Mouse (Mus musculus): Measurements from ENCODE around the gene Maml3. TPM values are rescaled to one million over a fixed set of nuclear protein-coding genes. Genes with fewer than 3 reads are reported as not detected.
A peak's percentile ranks its signal among the peaks of the same experiment; 100 is the strongest.

Maml3 gene
- polyA plus RNA-seq, 1 experiment from 2014 or later, result 7.8 TPM

GRCm38 (mm10) chr3:51821551-51821950 is 283.3 kb downstream of the Maml3 start:
- Histone ChIP-seq H3K4me3 (replicated peaks) (no peak overlapping the region), H3K9me3 (replicated peaks) (no peaks in the 10 kb centered on the region), H3K36me3 (no peaks in the 10 kb centered on the region), H3K9ac (no peak overlapping the region), H3K27me3 (no peaks in the 10 kb centered on the region), H3K4me2 (no peak overlapping the region), H3K4me1 (0 out of 2 replicates have a peak, but pooled peaks cover 12% of the 10 kb centered on the region), H3K27ac (no peak overlapping the region)
- WGBS, result 79% methylated on average over 10 of the region's 10 CpGs
- ATAC-seq (replicated peaks; ENCODE audit: low FRiP score), result no peak

- no peak for ATAC-seq (replicated peaks; ENCODE audit: low FRiP score)
- Histone ChIP-seq H3K4me1 (0 out of 2 replicates have a peak, but pooled peaks cover 12% of the 10 kb centered on the region), H3K4me2 (no peak overlapping the region), H3K4me3 (replicated peaks) (no peak overlapping the region), H3K27me3 (no peaks in the 10 kb centered on the region), H3K9ac (no peak overlapping the region), H3K9me3 (replicated peaks) (no peaks in the 10 kb centered on the region), H3K27ac (no peak overlapping the region), H3K36me3 (no peaks in the 10 kb centered on the region)
- WGBS, result 53% methylated on average over 7 of the region's 7 CpGs
Measured at GRCm38 (mm10) chr3:51819109-51819508, 285.8 kb downstream of the Maml3 start.

- no peak overlapping the region for H3K4me3 ChIP-seq (replicated peaks)
- H3K9me3 ChIP-seq (replicated peaks), result no peaks in the 10 kb centered on the region
- no peak overlapping the region for H3K9ac ChIP-seq
- no peak overlapping the region for H3K4me2 ChIP-seq
- no peaks in the 10 kb centered on the region for H3K36me3 ChIP-seq
- no peak for ATAC-seq (replicated peaks; ENCODE audit: low FRiP score)
- WGBS, result 90% methylated on average over 15 of the region's 15 CpGs
- no peak overlapping the region for H3K27ac ChIP-seq
- H3K27me3 ChIP-seq, result no peaks in the 10 kb centered on the region
- 0 out of 2 replicates have a peak, but pooled peaks cover 12% of the 10 kb centered on the region for H3K4me1 ChIP-seq
Measured at GRCm38 (mm10) chr3:51817919-51818318, 287.0 kb downstream of the Maml3 start.

DNA sequence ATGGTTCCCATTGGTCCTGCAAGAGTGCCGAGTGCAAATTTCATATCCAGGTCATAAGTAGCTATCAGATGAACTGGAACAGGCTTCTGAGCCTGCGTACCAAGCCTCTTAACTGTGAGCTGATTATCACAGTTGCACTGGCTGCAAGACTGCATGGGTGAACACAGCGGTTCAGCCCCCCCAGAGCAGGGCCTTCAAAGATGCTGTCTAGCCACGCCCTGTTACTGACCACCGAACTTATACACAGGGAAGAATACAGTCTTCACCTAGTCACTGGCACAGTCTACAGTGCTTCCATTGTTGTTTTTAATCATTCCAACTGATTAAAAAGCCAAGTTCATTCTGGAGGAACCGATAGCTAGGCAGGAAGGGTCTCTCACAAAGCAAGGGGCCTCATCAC is 287.5 kb downstream of the Maml3 start:
- H3K4me1 ChIP-seq, result 0 out of 2 replicates have a peak, but pooled peaks cover 12% of the 10 kb centered on the region
- H3K27me3 ChIP-seq, result no peaks in the 10 kb centered on the region
- ATAC-seq (replicated peaks; ENCODE audit: low FRiP score), result no peak
- no peak overlapping the region for H3K4me3 ChIP-seq (replicated peaks)
- H3K27ac ChIP-seq, result no peak overlapping the region
- H3K4me2 ChIP-seq, result no peak overlapping the region
- H3K36me3 ChIP-seq, result no peaks in the 10 kb centered on the region
- WGBS, result 83% methylated on average over 6 of the region's 6 CpGs
- H3K9ac ChIP-seq, result no peak overlapping the region
- no peaks in the 10 kb centered on the region for H3K9me3 ChIP-seq (replicated peaks)

GRCm38 (mm10) chr3:51816517-51817285 is 288.2 kb downstream of the Maml3 start:
- 89% methylated on average over 7 of the region's 7 CpGs for WGBS

DNA sequence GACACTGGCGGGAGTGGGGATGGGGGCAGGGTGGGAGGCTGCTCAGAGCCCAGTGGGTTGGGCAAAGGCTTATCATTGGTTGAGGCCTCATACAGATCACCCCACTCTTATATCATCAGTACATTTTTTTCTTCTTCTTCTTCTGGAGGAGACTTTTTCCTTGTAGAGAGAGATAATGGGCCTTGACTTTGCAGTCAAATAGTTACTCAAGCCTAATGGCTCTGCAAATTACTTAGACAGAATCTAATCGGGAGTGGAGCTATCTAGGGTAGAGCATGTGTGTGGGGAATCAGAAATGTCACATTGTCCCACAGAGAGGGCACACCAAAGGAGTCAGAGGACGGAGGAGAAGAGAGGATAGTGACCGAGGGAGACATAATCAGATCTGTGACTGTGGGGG is 290.8 kb downstream of the Maml3 start:
- H3K27me3 ChIP-seq, result no peaks in the 10 kb centered on the region
- no peak overlapping the region for H3K9ac ChIP-seq
- H3K4me3 ChIP-seq (replicated peaks), result no peak overlapping the region
- no peaks in the 10 kb centered on the region for H3K9me3 ChIP-seq (replicated peaks)
- H3K36me3 ChIP-seq, result no peaks in the 10 kb centered on the region
- H3K4me1 ChIP-seq, result peaks cover 10% of the 10 kb centered on the region
- no peak overlapping the region for H3K27ac ChIP-seq
- H3K4me2 ChIP-seq, result no peak overlapping the region
- WGBS, result 78% methylated on average over 4 of the region's 4 CpGs
- ATAC-seq (replicated peaks; ENCODE audit: low FRiP score), result no peak

More at GRCm38 (mm10) chr3:51816517-51817285, 288.2 kb downstream of the Maml3 start:
- Histone ChIP-seq H3K4me2 (no peak overlapping the region), H3K9me3 (replicated peaks) (no peaks in the 10 kb centered on the region), H3K27me3 (no peaks in the 10 kb centered on the region), H3K9ac (no peak overlapping the region), H3K36me3 (no peaks in the 10 kb centered on the region), H3K4me1 (0 out of 2 replicates have a peak, but pooled peaks cover 8% of the 10 kb centered on the region), H3K4me3 (replicated peaks) (no peak overlapping the region), H3K27ac (no peak overlapping the region)
- ATAC-seq (replicated peaks; ENCODE audit: low FRiP score), result no peak

DNA sequence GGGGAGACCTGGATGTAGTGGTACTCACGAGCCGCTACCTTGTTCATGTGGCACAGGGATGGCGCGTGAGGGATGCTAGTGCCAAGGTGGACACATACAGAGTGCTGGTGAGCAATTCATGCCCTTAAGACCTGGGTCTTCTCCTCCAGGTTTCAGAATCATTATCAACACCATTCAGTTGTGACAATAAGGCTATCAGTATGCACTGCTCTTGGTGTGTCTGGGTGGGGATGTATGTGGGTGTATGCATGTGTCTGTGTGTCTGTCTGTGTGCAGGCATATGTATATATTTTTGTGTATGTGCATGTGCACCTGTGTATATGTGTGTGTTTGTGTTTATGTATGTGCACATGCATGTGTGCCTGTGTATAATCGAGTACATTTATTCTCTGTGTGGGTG is 291.7 kb downstream of the Maml3 start:
- Histone ChIP-seq H3K27me3 (no peaks in the 10 kb centered on the region), H3K9me3 (replicated peaks) (no peaks in the 10 kb centered on the region), H3K36me3 (no peaks in the 10 kb centered on the region), H3K4me1 (peaks cover 9% of the 10 kb centered on the region), H3K9ac (no peak overlapping the region), H3K27ac (no peak overlapping the region), H3K4me3 (replicated peaks) (no peak overlapping the region), H3K4me2 (no peak overlapping the region)
- no peak for ATAC-seq (replicated peaks; ENCODE audit: low FRiP score)
- WGBS, result 94% methylated on average over 5 of the region's 5 CpGs

- H3K4me3 ChIP-seq (replicated peaks), result no peak overlapping the region
- no peak overlapping the region for H3K27ac ChIP-seq
- H3K4me2 ChIP-seq, result no peak overlapping the region
- no peak for ATAC-seq (replicated peaks; ENCODE audit: low FRiP score)
- H3K9me3 ChIP-seq (replicated peaks), result no peaks in the 10 kb centered on the region
- 80% methylated on average over 7 of the region's 7 CpGs for WGBS
- H3K36me3 ChIP-seq, result no peaks in the 10 kb centered on the region
- no peak overlapping the region for H3K9ac ChIP-seq
- H3K27me3 ChIP-seq, result no peaks in the 10 kb centered on the region
- peaks cover 16% of the 10 kb centered on the region for H3K4me1 ChIP-seq
Measured at GRCm38 (mm10) chr3:51810731-51811130, 294.1 kb downstream of the Maml3 start.

DNA sequence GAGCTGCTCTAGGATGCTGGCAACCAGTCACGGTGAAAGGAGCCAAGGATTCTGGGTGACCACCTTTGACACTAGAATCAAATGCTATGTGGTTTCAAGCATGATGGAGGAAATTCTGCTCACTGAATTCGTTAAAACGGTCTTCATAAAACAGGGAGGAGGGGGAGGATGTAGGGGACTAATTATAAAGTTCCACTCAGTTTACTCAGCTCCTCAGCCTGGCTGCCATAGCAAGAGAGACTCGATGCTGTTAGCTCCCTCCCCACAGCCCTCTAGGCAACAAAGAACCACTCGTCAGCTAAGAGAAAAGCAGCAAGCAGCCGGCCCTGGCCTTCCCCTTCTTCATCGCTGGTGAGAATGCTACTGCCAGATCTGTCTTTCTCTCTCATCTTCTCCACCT is 295.1 kb downstream of the Maml3 start:
- Histone ChIP-seq H3K36me3 (no peaks in the 10 kb centered on the region), H3K9ac (no peak overlapping the region), H3K4me2 (no peak overlapping the region), H3K4me1 (peaks cover 23% of the 10 kb centered on the region), H3K9me3 (replicated peaks) (no peaks in the 10 kb centered on the region), H3K27ac (0 out of 2 replicates have a peak overlapping the region, but pooled peaks have one; percentile 33), H3K27me3 (no peaks in the 10 kb centered on the region), H3K4me3 (replicated peaks) (no peak overlapping the region)
- no peak for ATAC-seq (replicated peaks; ENCODE audit: low FRiP score)
- 45% methylated on average over 7 of the region's 7 CpGs for WGBS

GRCm38 (mm10) chr3:51807981-51808870 is 296.6 kb downstream of the Maml3 start:
- peaks cover 39% of the 10 kb centered on the region for H3K4me1 ChIP-seq
- H3K9me3 ChIP-seq (replicated peaks), result no peaks in the 10 kb centered on the region
- H3K27me3 ChIP-seq, result no peaks in the 10 kb centered on the region
- no peak for ATAC-seq (replicated peaks; ENCODE audit: low FRiP score)
- H3K27ac ChIP-seq, result no peak overlapping the region
- no peaks in the 10 kb centered on the region for H3K36me3 ChIP-seq
- WGBS, result 87% methylated on average over 16 of the region's 16 CpGs
- H3K9ac ChIP-seq, result no peak overlapping the region
- H3K4me3 ChIP-seq (replicated peaks), result no peak overlapping the region
- H3K4me2 ChIP-seq, result no peak overlapping the region

DNA sequence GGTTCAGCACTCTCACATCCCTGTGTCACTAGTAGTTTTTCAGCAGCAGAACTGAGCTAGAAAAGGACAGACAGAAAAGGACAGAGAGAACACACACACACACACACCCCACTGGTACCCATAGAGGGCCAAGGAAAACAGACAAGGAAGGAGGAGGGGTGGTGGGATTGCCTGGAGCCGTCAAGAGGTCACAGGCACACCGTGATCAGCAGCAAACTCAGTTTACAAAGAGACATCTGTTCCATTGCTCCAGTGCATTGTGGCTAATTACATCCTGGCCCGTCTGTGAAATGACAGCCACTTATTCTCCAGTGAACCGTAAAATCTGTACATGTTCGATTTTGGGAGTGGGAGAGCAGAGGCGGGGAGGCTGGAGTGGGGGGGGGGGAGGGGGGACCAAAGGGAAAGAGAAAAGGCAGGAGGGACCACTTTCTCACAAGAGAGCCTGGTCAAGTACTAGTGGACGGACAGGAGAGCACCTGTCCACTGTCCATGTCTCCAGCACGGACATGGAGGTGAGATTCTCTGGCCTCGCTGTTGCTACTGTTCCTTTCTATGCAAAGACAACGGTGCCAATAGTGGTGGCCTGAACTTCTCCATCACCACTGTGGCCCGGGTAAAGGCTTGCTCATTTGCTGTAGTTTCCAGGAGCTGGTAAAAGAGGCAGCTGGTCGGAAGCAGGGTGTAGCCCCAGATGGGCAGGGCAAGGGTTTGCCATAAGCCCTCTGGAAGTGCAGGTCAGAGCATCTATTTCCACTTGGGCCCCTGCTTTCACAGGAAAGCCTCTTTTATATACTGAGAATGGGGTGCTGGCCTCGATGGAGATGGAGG is 299.2 kb downstream of the Maml3 start:
- no peaks in the 10 kb centered on the region for H3K36me3 ChIP-seq
- no peak overlapping the region for H3K4me3 ChIP-seq (replicated peaks)
- ATAC-seq (replicated peaks; ENCODE audit: low FRiP score), result peak; percentile 52
- H3K4me2 ChIP-seq, result no peak overlapping the region
- peak overlapping the region; percentile 66 for H3K27ac ChIP-seq
- no peaks in the 10 kb centered on the region for H3K9me3 ChIP-seq (replicated peaks)
- peaks cover 50% of the 10 kb centered on the region for H3K4me1 ChIP-seq
- H3K27me3 ChIP-seq, result no peaks in the 10 kb centered on the region
- H3K9ac ChIP-seq, result no peak overlapping the region
- WGBS, result 23% methylated on average over 13 of the region's 13 CpGs
